8 mouse cellular contexts compared by ENCODE assay signal in the genomic region with DNA sequence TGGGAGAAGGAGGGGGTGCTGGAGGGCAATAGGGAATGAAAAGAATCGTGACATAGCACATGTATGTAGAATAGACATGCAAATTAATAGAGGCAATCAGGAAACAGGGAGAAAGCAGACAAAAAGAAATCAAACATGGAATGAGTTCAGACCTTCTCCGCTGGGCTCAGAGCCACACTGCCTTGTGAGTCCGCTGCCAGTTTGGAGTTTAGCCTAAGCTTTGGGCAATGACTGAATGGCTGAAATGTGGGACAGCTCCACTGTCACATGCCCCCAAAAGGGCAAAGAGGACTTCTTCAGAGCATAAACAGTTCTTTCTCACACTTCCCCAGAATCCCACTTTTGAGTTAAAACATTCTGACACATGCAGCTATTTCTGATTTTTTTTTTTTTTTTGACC.
DNase-seq lines count a peak whose midpoint lies in the region; ATAC-seq and TF ChIP-seq lines count a peak whose summit lies in the region.

No protein-coding gene starts in this region.

- in situ Hi-C loops in ES-E14 (cut with MboI; ENCODE audit: low sequenced_read_pairs in 2 of 2, unreplicated experiment in 2 of 2) = no loop called here

- no peak overlapping the region for H3K9ac ChIP-seq in ES-E14 (ENCODE audit: insufficient read depth, low read depth, low read length, poor library complexity, severe bottlenecking)
- H3K9ac ChIP-seq in forebrain, embryonic 14.5 days (ENCODE audit: low read length) = no peak overlapping the region
- no peak overlapping the region for H3K9ac ChIP-seq in neural tube, embryonic 15.5 days (replicated peaks)

- no peak overlapping the region; the same call in 1 of the 2 replicates for H3K4me2 ChIP-seq in forebrain, embryonic 14.5 days (ENCODE audit: low read length)
- H3K4me2 ChIP-seq in neural tube, embryonic 15.5 days = no peak overlapping the region

- DNase-seq in adrenal gland, postnatal 10 days = peak; percentile 53
- DNase-seq in adrenal gland, postnatal 4 days (ENCODE audit: low spot score in 2 of 2) = no peak
- peak; percentile 15 for DNase-seq in ES-E14 (ENCODE audit: low read depth, low spot score)
- peak; percentile 85 for DNase-seq in forebrain, embryonic 14.5 days (ENCODE audit: low spot score)
- peak; percentile 49 to 81 for DNase-seq in layer of hippocampus, postnatal 14 days (ENCODE audit: low spot score in 2 of 2)
- no peak for DNase-seq in ovary, adult 18-20 months (ENCODE audit: low spot score)
- DNase-seq in thymus, postnatal 25 days = no peak

- H3K27ac ChIP-seq in ES-E14 (ENCODE audit: insufficient read depth, low read depth, low read length, poor library complexity, severe bottlenecking) = no peak overlapping the region
- H3K27ac ChIP-seq in forebrain, embryonic 14.5 days (ENCODE audit: low read depth, low read length) = peak overlapping the region; percentile 46; the same call in 1 of the 2 replicates
- H3K27ac ChIP-seq in neural tube, embryonic 15.5 days (replicated peaks) = peak overlapping the region; percentile 60

- no peak overlapping the region for H3K4me3 ChIP-seq in ES-E14 (ENCODE audit: insufficient read depth in 1 of 2, low read depth in 1 of 2, low read length in 2 of 2, poor library complexity in 1 of 2, severe bottlenecking in 1 of 2)
- H3K4me3 ChIP-seq in forebrain, embryonic 14.5 days (ENCODE audit: low read depth, low read length) = no peak overlapping the region
- H3K4me3 ChIP-seq in neural tube, embryonic 15.5 days (replicated peaks) = no peak overlapping the region

- WGBS in forebrain, embryonic 14.5 days = 14% methylated on average over 3 of the region's 3 CpGs
- WGBS in neural tube, embryonic 15.5 days = 40% methylated on average over 3 of the region's 3 CpGs

- H3K27me3 ChIP-seq in forebrain, embryonic 14.5 days (replicated peaks; ENCODE audit: control insufficient read depth, insufficient read depth, low read length) = no peaks in the 10 kb centered on the region
- no peaks in the 10 kb centered on the region for H3K27me3 ChIP-seq in neural tube, embryonic 15.5 days (replicated peaks)

- H3K36me3 ChIP-seq in ES-E14 (ENCODE audit: control insufficient read depth, insufficient read depth, low read length, poor library complexity, severe bottlenecking) = no peaks in the 10 kb centered on the region
- no peaks in the 10 kb centered on the region for H3K36me3 ChIP-seq in forebrain, embryonic 14.5 days (ENCODE audit: control insufficient read depth, insufficient read depth, low read length)
- no peaks in the 10 kb centered on the region for H3K36me3 ChIP-seq in neural tube, embryonic 15.5 days

- no peaks in the 10 kb centered on the region for H3K9me3 ChIP-seq in ES-E14 (ENCODE audit: control insufficient read depth, insufficient read depth, low read depth, low read length)
- no peaks in the 10 kb centered on the region for H3K9me3 ChIP-seq in forebrain, embryonic 14.5 days (replicated peaks; ENCODE audit: control insufficient read depth, low read length)
- no peaks in the 10 kb centered on the region for H3K9me3 ChIP-seq in neural tube, embryonic 15.5 days (replicated peaks)

- peak; percentile 42 for ATAC-seq in forebrain, embryonic 14.5 days
- peak; percentile 48; the same call in 1 of the 2 replicates for ATAC-seq in neural tube, embryonic 15.5 days (ENCODE audit: low FRiP score)

- H3K4me1 ChIP-seq in ES-E14 (ENCODE audit: control insufficient read depth in 2 of 2, insufficient read depth in 2 of 2, low read length in 2 of 2, poor library complexity in 1 of 2) = peaks cover 0 to 5% of the 10 kb centered on the region in 2 experiments; a peak in 1 of 4 replicates
- peaks cover 52% of the 10 kb centered on the region for H3K4me1 ChIP-seq in forebrain, embryonic 14.5 days (ENCODE audit: control insufficient read depth, insufficient read depth, low read length)
- peaks cover 31% of the 10 kb centered on the region for H3K4me1 ChIP-seq in neural tube, embryonic 15.5 days

TF ChIP-seq in ES-E14, 5 proteins besides CTCF, POLR2A, EP300 and RAD21:
- TF ChIP-seq ZNF384 (IDR thresholded peaks at IDR 0.05; ENCODE audit: low read depth, low read length) = no peak

Comparison
In these comparisons a context has a peak if more than half of its experiments do, and no peak if none do; other contexts are left out.
1. DNase-seq: peak in adrenal gland, postnatal 10 days (single experiment), ES-E14 (single experiment), forebrain, embryonic 14.5 days (single experiment) and layer of hippocampus, postnatal 14 days (2 of 2); none in adrenal gland, postnatal 4 days (0 of 2), ovary, adult 18-20 months (single experiment) and thymus, postnatal 25 days (single experiment).